Mouse (Mus musculus) brain, adult 10 weeks (tissue): ENCODE measurements around the gene Hes5. TPM values are rescaled to one million over a fixed set of nuclear protein-coding genes. Genes with fewer than 3 reads are reported as not detected.

Experiments used
- polyA plus RNA-seq: library from polyadenylated mRNA; stranded (reverse); fragments of 350-450 nt; fragmentation: Illumina TruSeq; extraction: RNeasy Lipid Tissue Mini Kit (QIAGEN cat#74804); gene quantifications from one replicate; pipeline ENCODE4 v1.2.3, GENCODE M21; 2015; ENCODE audit warnings: low read depth, low replicate concordance

Hes5 gene
- polyA plus RNA-seq = 18.1 TPM

DNA sequence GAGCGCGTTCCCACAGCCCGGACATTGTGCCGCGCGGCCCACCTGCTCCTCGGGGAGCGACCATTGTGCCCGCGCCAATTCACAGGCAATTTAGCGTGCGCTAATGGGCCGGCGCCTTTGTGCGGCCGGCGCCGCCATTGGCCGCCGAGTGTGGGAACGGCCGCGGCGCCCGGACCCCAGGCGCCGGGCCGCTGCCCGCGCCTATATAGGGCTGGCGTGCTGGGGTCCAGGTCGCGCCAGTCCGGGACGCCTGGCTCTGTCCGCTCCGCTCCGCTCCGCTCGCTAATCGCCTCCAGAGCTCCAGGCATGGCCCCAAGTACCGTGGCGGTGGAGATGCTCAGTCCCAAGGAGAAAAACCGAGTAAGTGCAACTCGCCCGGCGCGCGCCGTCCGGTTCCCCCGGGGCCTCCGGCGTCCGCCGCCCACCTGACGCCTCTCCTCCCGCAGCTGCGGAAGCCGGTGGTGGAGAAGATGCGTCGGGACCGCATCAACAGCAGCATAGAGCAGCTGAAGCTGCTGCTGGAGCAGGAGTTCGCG lies at the start of gene Hes5:
Hes5 (plus strand) TSS at position 234 of the 536 bp plus-strand sequence.

DNA sequence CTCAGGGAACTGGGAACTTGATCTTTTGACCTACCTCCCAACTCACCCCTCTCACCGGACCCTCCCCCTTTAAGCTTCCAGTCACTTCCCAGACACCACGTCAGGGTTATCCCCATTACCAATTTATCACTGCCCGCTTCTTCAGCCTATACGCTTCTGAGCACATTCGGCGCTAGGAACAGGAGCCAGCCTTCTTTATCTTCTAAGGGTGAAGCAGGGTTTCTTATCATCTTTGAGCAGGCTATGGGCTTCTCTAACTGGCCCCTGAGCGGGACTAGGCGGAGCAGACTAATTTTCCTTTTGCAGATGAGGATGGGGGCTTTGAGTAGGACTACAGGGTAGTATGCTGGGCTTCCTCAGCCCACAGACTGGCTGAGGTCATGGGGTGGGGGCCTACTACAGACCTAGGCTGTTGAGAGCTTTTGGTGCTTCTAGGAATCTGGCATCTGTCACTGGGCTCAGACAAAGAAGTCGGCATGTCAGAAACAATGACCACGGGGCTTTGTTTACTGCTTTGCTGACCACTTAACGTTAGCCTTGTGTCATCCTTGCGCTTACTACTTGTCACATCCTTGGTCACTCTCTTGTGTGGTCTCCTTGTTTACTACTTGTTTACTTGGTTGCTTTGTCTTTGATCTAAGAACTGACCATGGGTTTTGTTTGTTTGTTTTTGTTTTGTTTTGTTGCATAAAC lies 32.2 kb upstream of the Hes5 start, which contains the start of gene Tnfrsf14:
Tnfrsf14 (minus strand) TSS at position 169 of the 693 bp plus-strand sequence.

DNA sequence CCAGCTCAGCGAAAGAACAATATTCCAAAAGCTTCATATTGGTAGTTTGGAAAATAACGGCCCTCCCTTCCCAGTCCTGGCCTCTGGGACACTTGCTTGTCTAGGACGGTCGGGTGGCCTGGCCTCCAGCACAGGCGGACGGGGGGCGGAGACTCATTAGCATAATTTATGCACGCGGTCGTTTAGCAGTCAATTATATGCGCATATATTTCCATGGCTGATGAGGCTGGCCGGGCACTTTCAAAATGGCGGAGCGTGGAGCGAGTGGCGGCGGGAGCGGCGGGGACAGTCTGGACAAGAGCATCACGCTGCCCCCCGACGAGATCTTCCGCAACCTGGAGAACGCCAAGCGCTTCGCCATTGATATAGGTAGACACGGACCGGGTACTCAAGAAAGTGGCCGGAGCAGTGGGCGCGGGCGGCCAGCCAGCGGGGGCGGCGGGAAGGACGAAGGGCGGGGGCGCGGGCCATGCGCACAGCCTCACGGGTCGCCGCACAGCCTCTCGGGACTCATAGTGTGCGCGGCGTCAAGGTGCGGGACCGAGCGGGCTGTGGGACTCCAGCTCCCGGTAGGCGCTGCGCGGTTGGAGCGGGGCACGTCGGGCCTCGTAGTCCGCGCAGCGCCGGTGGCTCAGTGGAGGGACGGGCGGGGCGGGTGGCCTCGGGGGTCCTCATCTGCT lies 3.3 kb downstream of the Hes5 start, which contains the start of gene Pank4:
Pank4 (plus strand) TSS at position 223 of the 680 bp plus-strand sequence.

Other genes starting within 250 kb of the Hes5 start
- 1.9 TPM for gene Ttc34, start 123.5 kb upstream of the Hes5 start, polyA plus RNA-seq
- gene Mmel1, start 91.3 kb upstream of the Hes5 start, polyA plus RNA-seq = 1.0 TPM
- 187 TPM for gene Fam213b, start 61.8 kb upstream of the Hes5 start, polyA plus RNA-seq
- gene Tnfrsf14, start 32.4 kb upstream of the Hes5 start, polyA plus RNA-seq = 2.1 TPM
- 40.8 TPM for gene Pank4, start 3.2 kb downstream of the Hes5 start, polyA plus RNA-seq
- gene Plch2, start 95.9 kb downstream of the Hes5 start, polyA plus RNA-seq = 45.2 TPM
- 14.3 TPM for gene Pex10, start 106.1 kb downstream of the Hes5 start, polyA plus RNA-seq
- gene Rer1, start 125.5 kb downstream of the Hes5 start, polyA plus RNA-seq = 117 TPM
- gene Morn1, start 125.7 kb downstream of the Hes5 start, polyA plus RNA-seq = 8.5 TPM